Mouse (Mus musculus) left cerebral cortex, adult 2 months (tissue): ENCODE measurements at regions not wholly inside any gene's neighbourhood (a gene's known extent, or its start where the extent isn't known, plus 50 kb on each side); places are given as distances from the start of the nearest gene placed in this dataset.

Experiments
- DNase-seq, 2 experiments: peaks; one replicate each; pipeline ENCODE4 v3.0.0; 2021 to 2022; ENCODE audit warnings: low spot score in 2 of 2, mixed read lengths in 1 of 2; ENCODE audit errors: extremely low spot score in 1 of 2
- H3K27ac ChIP-seq: fragments of 200-600 bp; 2 replicates; pipeline ENCODE4 v1.8.1; 2022
- H3K4me3 ChIP-seq: fragments of 200-600 bp; 2 replicates; pipeline ENCODE4 v1.8.1; 2022
- CTCF ChIP-seq: fragments of 200-600 bp; IDR thresholded peaks from 2 replicates; pipeline ENCODE4 v1.8.1; 2022; ENCODE audit warnings: antibody characterized with exemption, mild to moderate bottlenecking, moderate library complexity
- intact Hi-C: fragments of 180-260 bp; cut with DNase I; formaldehyde crosslinking; loops from one replicate; pipeline ENCODE4 v1.15.1; 2025

DNA sequence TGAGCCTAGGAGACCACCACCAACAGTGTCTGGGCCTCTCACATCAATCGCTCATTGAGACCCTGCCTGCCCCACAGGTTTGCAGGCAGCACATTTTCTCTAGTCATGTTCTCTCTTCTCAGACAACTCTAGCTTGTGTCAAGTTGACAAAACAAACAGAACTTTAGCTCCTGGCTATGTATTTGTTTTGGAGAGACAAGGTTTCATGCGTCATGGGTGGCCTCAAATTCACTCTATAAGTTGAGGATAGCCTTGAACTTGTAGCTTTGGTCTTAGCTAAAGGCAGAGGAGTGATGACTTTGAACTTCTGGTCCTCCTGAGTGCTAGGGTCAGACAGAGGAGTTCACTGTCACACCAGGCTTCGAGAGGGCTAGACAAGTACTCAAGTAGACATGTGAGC, 123.5 kb downstream of the Zfp706 start:
- no peak for TF ChIP-seq CTCF
- DNase-seq, result no peak
- intact Hi-C loops, result loop anchor here (2.0 kb wide), 1 partner anchor 89 kb away; no protein-coding TSS in a partner anchor
- H3K27ac ChIP-seq, result no peak overlapping the region
- H3K4me3 ChIP-seq, result no peak overlapping the region

DNA sequence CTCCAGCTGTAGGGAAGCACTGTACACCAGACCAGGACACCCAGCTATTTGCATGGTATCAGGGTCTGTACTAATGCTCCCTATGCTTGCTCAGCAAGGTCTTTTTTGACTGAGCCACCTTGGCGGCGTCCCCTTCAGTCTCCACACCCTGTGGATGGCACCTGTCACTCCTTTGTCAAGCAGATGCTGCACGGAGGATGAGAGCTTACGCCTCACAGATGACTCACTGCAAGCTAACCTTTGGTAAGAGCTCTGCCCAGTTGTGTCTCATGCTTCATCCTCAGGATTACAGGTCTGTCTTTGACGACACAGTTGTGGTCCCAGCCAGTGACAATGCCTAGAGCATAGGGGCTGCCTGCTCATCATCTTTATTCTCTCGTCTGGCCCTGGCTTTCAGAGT, 124.4 kb downstream of the Zfp706 start:
- H3K27ac ChIP-seq, result no peak overlapping the region
- intact Hi-C loops, result no loop called here
- H3K4me3 ChIP-seq, result no peak overlapping the region
- TF ChIP-seq CTCF, result no peak
- DNase-seq, result no peak

DNA sequence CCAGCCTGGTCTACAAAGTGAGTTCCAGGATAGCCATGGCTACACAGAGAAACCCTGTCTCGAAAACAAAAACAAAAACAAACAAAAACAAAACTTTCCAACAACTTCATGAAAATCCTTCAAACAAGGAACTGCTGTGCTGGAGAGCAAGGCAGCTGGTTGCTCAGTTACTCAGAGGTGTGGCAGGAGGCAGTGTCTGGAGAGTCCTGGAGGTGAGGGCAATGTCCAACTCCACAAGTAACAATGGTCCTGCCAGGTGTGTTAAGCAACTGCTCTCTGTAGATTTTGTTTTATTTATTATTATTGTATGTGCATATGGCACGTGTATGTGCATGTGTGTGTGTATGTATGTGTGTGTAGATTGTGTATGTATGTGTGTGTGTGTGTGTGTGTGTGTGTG, 126.0 kb downstream of the Zfp706 start:
- no peak for DNase-seq
- no peak for TF ChIP-seq CTCF
- H3K4me3 ChIP-seq, result no peak overlapping the region
- no peak overlapping the region for H3K27ac ChIP-seq
- intact Hi-C loops, result no loop called here

DNA sequence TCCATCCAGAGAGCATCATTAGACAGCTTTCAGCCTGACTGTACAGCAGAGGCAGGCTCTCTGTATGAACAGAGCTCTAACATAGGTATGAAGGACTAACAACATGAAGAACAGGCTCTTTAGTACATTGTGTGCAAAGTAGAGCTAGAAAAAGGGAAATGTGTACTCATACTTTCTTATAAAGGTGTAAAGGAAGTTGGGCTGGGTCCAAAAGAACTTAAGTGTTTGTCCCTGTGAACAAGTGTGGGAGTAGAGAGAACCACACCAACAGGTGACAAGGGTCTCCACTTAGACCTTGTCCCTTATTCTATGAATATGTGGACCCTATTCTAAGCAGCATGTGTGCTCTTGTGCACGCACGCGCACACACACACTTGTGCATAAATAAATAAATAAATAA, 127.0 kb downstream of the Zfp706 start:
- Histone ChIP-seq H3K27ac (no peak overlapping the region), H3K4me3 (no peak overlapping the region)
- intact Hi-C loops, result no loop called here
- DNase-seq, result no peak
- no peak for TF ChIP-seq CTCF

DNA sequence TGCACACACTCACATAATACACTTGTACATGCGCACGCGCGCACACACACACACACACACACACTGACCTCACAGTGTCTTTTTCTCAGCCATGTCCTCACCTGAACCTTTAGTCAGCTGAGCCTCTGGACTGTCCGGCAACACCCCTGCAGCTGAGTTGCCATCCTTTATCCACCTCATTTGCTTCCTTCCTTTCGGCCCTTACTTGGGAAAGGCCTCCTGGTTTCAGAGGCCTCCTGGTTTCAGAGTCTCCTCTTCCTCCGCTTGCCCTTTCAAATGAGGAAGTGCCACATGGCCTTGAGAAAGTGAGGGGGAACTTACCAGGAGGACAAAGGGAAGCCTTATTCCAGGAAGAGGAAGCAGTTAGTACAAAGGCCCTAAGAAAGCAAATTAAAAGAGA, 128.0 kb downstream of the Zfp706 start:
- intact Hi-C loops, result no loop called here
- DNase-seq, result no peak
- TF ChIP-seq CTCF, result no peak
- Histone ChIP-seq H3K27ac (no peak overlapping the region), H3K4me3 (no peak overlapping the region)

DNA sequence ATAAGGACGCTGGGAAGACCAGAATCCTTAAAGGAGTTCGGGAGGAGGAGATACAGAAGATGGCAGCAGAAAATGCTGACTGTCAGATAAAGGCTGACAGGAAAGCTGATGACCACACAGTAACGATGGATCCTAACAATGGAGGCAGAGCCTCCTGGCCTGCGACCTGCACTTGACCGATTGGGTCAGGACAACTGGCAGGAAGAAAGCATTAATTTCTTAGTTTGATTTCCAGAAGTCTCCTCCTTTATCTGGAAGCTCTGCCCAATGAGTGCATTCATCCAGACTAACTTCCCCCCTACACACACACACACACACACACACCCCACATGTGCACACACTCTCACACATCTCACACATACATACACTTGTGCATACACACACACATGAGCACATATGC, 128.6 kb downstream of the Zfp706 start:
- intact Hi-C loops, result no loop called here
- no peak for TF ChIP-seq CTCF
- H3K4me3 ChIP-seq, result no peak overlapping the region

DNA sequence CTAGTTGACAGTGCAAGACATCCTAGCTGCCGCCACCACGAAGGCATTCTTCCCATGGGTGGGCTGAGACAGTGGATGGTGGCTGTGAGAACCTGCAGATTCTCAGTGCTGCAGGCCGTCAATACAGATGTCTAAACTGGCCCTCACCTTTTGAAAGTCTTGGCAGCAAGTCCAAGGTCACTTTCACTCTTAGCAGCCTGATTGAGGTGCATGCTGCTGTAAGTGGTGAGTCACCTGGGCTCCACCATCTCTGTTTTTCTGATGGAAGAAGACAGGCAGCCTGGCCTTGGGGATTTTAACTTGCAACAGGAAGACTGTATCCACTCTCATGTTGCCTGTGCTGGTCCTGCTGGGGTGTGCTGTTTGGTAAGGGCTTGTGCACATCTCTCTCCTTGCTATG, 129.3 kb downstream of the Zfp706 start:
- no peak overlapping the region for H3K4me3 ChIP-seq
- DNase-seq, result no peak
- intact Hi-C loops, result no loop called here
- TF ChIP-seq CTCF, result no peak
- H3K27ac ChIP-seq, result no peak overlapping the region

More for the DNA sequence above, 128.6 kb downstream of the Zfp706 start:
- no peak for DNase-seq
- H3K27ac ChIP-seq, result no peak overlapping the region

DNA sequence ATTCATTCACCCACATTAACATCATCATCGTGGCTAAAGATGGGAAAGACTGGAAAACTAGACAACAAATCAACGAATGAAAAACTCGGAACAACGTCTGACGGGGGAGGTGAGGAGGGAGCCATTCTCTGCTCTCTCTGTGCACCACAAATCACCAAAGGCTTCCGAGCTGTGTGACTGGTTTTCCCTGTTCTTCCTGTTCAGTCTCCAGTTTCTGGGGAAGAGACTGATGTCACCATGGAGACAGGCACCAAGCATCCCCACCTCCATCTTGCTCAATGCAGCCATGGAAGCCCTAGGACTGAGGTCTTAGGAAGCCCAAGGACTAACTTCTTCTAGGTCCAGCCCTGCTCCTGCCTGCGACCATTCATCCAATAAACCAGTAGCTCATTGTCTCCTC, 130.1 kb downstream of the Zfp706 start:
- no peak for TF ChIP-seq CTCF

DNA sequence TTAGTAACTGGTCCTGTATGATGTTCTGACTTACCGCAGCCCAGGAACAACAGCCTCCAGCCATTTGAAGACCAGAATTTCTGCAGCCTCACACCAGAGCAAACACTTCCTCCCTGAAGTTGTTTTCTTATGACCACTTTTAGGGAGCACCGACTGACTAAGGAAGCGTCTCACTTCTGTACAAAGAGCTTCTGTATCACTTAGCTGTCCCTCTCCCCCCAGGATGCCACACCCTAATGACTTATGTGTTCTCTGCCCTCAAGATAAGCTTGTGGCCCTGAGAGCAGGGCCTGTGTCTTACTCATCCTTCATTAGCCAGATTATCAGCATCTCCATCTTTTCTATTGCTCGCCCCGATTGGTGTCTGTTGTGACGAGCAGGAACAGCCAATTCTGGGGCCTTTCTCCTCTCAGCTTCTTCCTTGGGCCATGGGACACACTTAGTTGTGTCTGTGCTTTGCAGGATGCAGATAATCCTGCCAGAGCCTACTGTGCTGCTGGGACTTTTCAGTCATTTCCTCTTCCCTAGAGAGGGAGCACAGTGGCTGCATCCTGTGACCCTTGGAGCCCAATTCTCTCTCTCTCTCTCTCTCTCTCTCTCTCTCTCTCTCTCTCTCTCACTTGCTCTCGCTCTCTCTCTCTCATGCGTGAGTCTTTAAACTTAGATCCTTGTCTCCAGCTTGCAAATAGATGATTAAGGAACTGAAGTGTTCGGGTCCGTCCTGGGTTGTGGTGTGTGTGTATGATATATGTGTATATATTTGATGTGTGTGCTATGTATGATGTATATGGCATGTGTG, 131.4 kb downstream of the Zfp706 start:
- intact Hi-C loops, result no loop called here
- H3K27ac ChIP-seq, result no peak overlapping the region
- TF ChIP-seq CTCF, result no peak
- no peak overlapping the region for H3K4me3 ChIP-seq
- no peak for DNase-seq

More for the DNA sequence above, 130.1 kb downstream of the Zfp706 start:
- Histone ChIP-seq H3K27ac (no peak overlapping the region), H3K4me3 (no peak overlapping the region)
- intact Hi-C loops, result no loop called here
- DNase-seq, result no peak

DNA sequence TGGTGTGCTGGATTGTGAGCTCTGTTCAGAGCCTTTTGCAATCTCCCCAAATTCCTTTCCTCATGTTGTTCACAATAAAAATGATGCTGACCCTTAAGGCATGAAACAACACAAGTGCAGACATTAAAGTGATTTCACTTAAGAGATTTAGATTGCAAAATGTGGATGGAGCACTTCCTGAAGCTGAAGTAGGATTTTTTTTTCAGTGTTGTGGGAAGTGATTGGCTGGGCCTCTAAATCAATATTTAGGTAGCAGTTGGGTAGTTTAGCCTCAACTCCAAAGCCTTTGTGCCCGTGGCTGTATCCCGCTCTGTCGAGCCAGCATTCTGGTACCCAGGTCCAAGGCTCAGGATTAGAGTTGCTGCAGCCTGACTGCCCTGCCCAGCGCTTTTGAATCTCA, 133.0 kb downstream of the Zfp706 start:
- Histone ChIP-seq H3K27ac (no peak overlapping the region), H3K4me3 (no peak overlapping the region)
- DNase-seq, result no peak
- TF ChIP-seq CTCF, result no peak
- intact Hi-C loops, result no loop called here

DNA sequence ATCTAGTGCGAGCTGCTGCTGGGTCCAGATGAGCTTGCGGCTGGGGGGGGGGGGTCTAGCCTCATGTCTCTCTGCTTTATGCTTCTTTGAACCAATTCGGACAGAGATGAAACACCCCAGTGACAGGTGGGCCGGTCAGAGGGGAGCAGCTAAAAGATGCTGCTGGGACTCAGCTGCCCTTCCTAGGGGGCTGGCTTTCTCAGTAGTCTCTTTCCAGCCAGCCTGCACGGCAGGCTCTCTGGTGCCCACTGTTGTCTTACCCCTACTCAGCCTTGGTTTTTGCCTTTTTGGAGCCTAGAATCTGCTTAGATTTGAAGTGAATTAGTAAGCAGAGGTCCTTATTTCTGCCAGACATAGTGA, 133.7 kb downstream of the Zfp706 start:
- DNase-seq, result no peak
- intact Hi-C loops, result no loop called here

DNA sequence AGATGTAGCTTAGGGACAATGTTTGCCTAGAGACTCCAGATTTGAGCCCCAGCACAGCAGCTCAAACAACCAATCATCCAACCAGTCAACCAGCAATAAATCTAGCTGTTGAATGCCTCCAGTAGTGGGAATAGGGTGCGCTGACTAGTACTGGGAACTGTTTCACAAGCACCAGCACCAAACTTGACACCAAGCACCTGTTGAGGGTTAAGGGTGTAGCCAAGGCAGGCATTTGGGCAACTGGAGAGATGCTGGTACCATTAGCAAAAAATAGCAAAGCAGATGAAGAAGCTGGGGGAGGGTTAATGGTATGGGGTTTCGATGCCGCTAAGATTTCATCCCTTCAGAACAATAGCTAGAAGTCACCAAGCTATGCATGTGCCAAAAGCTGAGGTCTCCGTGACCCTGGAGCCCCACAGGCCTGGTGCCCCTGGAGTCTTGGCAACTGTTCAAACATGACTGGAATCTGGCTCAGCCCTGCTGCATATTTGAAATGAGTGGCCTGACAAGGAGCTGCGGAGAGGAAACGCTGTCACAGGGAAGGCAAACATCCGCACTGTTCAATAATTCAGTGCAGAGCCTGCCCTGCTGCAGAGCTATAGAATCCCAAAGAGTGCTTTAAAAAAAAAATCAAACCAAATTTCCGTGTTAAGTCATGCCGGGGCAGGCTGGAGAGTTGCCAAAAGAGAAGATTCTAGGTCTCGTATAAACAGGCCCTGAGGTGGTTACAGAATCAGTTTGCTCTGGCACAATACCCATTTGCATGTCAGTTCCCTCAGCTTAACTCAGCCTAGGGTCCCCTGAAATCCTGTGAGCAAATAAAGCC, 134.3 kb downstream of the Zfp706 start:
- no peak for DNase-seq
- no peak overlapping the region for H3K4me3 ChIP-seq
- intact Hi-C loops, result no loop called here
- TF ChIP-seq CTCF, result no peak
- H3K27ac ChIP-seq, result no peak overlapping the region

More for the DNA sequence above, 133.7 kb downstream of the Zfp706 start:
- no peak for TF ChIP-seq CTCF
- Histone ChIP-seq H3K4me3 (no peak overlapping the region), H3K27ac (no peak overlapping the region)
